Mouse (Mus musculus) C3H10T1/2 (cell line): ENCODE results near the gene Gm3033. TPM values are rescaled to one million over a fixed set of nuclear protein-coding genes. Genes with fewer than 3 reads are reported as not detected.

Source experiments
- polyA plus RNA-seq, 2 experiments: library from polyadenylated mRNA; unstranded; fragments of >200 nt; fragmentation: generic; extraction: Trizol; gene quantifications; one replicate each; pipeline ENCODE4 v1.2.1; 2012; ENCODE audit warnings: missing spikeins in 2 of 2

Gene Gm3033
- not detected for polyA plus RNA-seq

DNA sequence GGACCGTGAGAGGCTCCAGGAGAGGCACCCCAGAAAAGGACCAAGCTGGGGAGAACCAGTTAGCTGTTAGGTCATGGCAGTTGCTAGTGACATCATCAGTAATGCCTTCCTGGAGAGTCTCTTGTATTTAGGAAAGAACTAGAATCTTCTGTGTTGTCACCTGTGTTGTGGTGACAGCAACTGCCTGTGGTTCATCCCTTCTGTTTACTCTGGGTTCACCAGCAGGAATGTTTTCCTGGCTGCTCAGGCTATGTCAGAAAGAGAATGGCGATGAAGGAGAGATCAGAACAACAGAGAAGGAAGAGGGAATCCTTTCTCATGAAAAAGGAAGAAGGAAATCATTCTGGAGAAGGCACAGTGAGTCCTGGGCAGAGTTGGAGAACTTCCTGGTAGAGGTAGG, at the start of gene Gm3033:
Gene Gm3033 (plus strand): TSS at position 301 of the 400 bp plus-strand sequence.

DNA sequence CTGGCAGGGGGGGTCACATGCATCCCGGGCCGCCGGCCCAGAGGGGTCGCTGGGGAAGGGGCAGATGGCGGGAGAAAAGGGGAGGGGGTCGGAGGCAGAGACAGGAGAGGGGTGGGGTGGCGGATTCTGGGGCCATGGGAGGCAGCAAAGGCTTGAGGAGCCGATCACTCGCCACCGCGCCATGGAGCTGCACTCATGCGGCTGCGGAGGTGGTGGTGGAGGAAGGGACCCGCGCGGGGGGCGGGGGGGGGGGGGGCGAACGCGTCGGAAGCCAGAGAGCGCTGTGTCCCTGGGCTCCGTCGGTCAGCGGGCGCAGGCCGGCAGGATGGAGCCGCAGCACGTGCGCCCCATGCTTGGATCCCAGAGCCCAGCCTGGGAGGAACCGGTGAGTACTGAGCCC, 36.3 kb upstream of the Gm3033 start, which contains the start of gene Gm3002:
Gene Gm3002 (plus strand): TSS at position 301 of the 400 bp plus-strand sequence.

DNA sequence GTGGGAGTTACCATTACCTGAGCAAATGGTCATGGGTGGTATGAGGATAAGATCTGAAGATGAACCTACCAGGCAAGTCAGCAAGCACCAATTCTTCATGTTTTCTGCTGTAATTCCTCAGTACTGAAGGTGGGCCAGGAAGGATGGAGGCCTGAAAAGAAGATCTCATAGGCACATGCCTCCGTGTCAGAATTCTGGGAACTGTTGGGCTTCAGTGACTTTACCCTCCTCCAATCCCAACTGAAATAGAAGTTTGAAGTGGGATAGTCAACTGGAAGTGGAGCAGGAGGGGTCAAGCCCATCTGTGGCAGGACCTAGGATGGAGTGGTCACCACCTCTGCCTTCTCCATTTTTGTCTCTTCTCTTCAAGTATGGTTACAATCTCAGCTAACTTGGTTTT, 37.8 kb downstream of the Gm3033 start, which contains the start of gene Gm2916:
Gene Gm2916 (plus strand): TSS at position 301 of the 400 bp plus-strand sequence.

Other genes with a start within 250 kb of the Gm3033 start
- not detected for gene Gm3012, start 211.7 kb upstream of the Gm3033 start, polyA plus RNA-seq
- gene Gm3020, start 194.2 kb upstream of the Gm3033 start, polyA plus RNA-seq = not detected
- gene Gm3043, start 157.5 kb upstream of the Gm3033 start, polyA plus RNA-seq = not detected
- gene Gm3002, start 36.2 kb upstream of the Gm3033 start, polyA plus RNA-seq = not detected
- gene Gm2916, start 37.9 kb downstream of the Gm3033 start, polyA plus RNA-seq = not detected
- not detected for gene Gm3029, start 85.5 kb downstream of the Gm3033 start, polyA plus RNA-seq
- not detected for gene Gm3095, start 117.3 kb downstream of the Gm3033 start, polyA plus RNA-seq
- gene Gm3099, start 152.1 kb downstream of the Gm3033 start, polyA plus RNA-seq = not detected
- not detected for gene Gm5796, start 177.7 kb downstream of the Gm3033 start, polyA plus RNA-seq
- not detected for gene Gm3115, start 237.9 kb downstream of the Gm3033 start, polyA plus RNA-seq